Mouse (Mus musculus) heart, adult 2 months (tissue): ENCODE measurements around the gene Apoa5.

Source experiments
- CTCF ChIP-seq: fragments of 200-600 bp; IDR thresholded peaks from 2 replicates; pipeline ENCODE4 v1.8.1; 2022; ENCODE audit warnings: antibody characterized with exemption, mild to moderate bottlenecking, moderate library complexity
- POLR2A ChIP-seq: fragments of 200-500 bp; IDR thresholded peaks from 2 replicates; pipeline ENCODE4 v1.6.1; 2011; ENCODE audit warnings: mild to moderate bottlenecking, low read depth, low read length, control low read depth; ENCODE audit not compliant: insufficient read depth

DNA sequence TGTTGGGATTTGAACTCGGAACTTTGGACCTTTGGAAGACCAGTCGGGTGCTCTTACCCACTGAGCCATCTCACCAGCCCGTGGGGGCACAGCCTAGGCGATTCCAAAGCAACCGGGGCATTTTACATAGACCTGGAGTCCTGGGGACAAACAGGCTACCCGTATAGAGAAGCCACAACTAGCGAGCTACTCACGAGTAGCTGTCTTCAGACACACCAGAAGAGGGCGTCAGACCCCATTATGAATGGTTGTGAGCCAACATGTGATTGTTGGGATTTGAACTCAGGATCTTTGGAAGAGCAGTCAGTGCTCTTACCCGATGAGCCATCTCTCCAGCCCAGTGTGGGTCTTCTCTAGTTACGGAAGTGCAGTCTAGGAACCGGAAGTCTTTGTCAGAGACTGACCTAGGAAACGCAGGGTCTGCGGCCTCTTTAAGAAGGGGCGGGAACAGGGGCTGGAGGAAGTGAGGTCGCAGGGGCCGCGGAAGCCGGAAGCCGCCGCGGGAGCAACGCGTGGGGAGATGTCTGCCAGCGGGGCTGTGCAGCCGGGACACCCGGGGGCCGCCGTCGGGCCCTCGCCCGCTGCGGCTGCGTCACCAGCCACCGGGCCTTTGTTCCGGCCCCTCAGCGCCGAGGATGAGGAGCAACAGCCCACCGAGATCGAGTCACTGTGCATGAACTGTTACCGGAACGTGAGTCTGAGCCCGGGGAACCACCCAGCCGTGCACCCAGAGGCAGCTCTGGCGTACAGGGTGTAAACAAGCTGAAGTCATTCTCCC lies 4.4 kb downstream of the Apoa5 start, which contains the start of gene Zpr1:
- TF ChIP-seq CTCF = peak; percentile 63
- TF ChIP-seq POLR2A = peak; percentile 54
